Mouse (Mus musculus) intestine, embryonic 16.5 days (tissue): ENCODE results near the gene Tenm1. TPM values are rescaled to one million over a fixed set of nuclear protein-coding genes. Genes with fewer than 3 reads are reported as not detected.

Source experiments
- ATAC-seq: fragments of 200-750 bp; cut with Nextera tagmentation; 2 replicates; pipeline ENCODE4 v1.8.0; 2017; ENCODE audit warnings: moderate TSS enrichment, moderate library complexity
- H3K27ac ChIP-seq: fragments of 300-500 bp; sonication (generic); 2 replicates; pipeline ENCODE4 v1.5.1; 2014; ENCODE audit warnings: mild to moderate bottlenecking, low read length
- H3K27me3 ChIP-seq: fragments of 300-500 bp; sonication (generic); replicated peaks from 2 replicates; pipeline ENCODE4 v1.6.1; 2014; ENCODE audit warnings: low read length, control low read depth, mixed read lengths; ENCODE audit not compliant: control insufficient read depth, insufficient read depth
- H3K36me3 ChIP-seq: fragments of 300-500 bp; sonication (generic); 2 replicates; pipeline ENCODE4 v1.6.1; 2014; ENCODE audit warnings: low read length, control low read depth; ENCODE audit not compliant: control insufficient read depth, insufficient read depth
- H3K4me1 ChIP-seq: fragments of 300-500 bp; sonication (generic); 2 replicates; pipeline ENCODE4 v1.6.1; 2014; ENCODE audit warnings: low read length, control low read depth, mixed read lengths; ENCODE audit not compliant: control insufficient read depth, insufficient read depth
- H3K4me2 ChIP-seq: fragments of 300-500 bp; sonication (generic); 2 replicates; pipeline ENCODE4 v1.6.1; 2014; ENCODE audit warnings: low read depth, low read length, control low read depth
- H3K4me3 ChIP-seq: fragments of 300-500 bp; sonication (generic); 2 replicates; pipeline ENCODE4 v1.5.1; 2014; ENCODE audit warnings: mild to moderate bottlenecking, low read length
- H3K9ac ChIP-seq: fragments of 300-500 bp; sonication (generic); 2 replicates; pipeline ENCODE4 v1.6.1; 2014; ENCODE audit warnings: low read depth, low read length
- H3K9me3 ChIP-seq: fragments of 300-500 bp; sonication (generic); 2 replicates; pipeline ENCODE4 v1.6.1; 2016; ENCODE audit warnings: low read length, control low read depth; ENCODE audit not compliant: control insufficient read depth
- WGBS: fragments of 180-500 bp; shearing (Covaris S2); extraction: QIAGEN DNeasy Blood & Tissue Kit; methylation state at CpG from one replicate; pipeline ENCODE4 v1.1.7; 2014; 5-methylcytosine and 5-hydroxymethylcytosine counted together
- polyA plus RNA-seq: library from polyadenylated mRNA; unstranded; fragments of >200 nt; fragmentation: Nextera tagmentation; extraction: Ambion mirVana; gene quantifications from 2 replicates; pipeline ENCODE4 v1.2.1, GENCODE M21; 2015

Tenm1 gene
- polyA plus RNA-seq, 1 experiment from 2014 or later, result 0.59 TPM

DNA sequence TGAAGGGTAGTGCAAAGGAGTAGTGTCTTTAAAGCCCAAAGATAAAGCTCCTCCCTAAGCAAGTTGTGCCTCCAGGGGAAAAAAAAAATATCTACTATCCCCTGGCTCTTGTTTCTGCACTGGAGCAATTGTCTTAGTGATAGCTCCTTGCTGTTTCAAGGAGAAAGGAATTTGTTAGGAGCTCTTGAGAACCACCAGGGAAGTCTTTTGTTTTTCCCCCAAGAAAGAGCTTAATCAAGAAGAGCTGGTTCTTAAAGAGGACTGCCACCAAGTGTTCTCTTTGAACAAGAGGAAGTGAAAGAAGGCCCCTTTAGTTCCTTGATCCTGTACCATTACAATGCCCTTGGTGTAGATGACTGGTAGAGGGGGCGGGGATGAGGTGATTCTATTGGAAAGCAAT is 56.4 kb downstream of the Tenm1 start:
- Histone ChIP-seq H3K4me1 (no peaks in the 10 kb centered on the region), H3K27me3 (no peaks in the 10 kb centered on the region), H3K9ac (no peak overlapping the region), H3K4me3 (no peak overlapping the region), H3K9me3 (no peaks in the 10 kb centered on the region), H3K4me2 (no peak overlapping the region), H3K36me3 (no peaks in the 10 kb centered on the region), H3K27ac (no peak overlapping the region)
- WGBS, result 74% methylated on average over 1 of the region's 1 CpGs
- no peak for ATAC-seq

DNA sequence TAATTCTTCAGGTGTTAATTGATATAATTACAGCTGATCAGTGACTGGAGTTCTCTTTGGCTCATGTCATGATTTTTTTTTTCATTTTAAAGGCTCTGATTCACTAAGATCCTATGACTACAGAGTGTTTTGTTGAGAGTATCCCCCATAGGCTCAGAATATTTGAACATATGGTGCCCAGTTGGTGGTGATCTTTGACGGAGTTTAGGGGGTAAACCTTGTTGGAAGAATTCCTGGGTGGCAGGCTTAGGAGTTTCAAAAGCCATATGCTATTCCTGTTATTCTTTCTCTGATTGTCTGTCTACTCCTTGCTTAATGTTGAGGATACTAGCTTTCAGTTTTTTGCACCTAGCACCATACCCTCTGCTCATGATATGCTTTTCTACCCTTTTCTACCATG is 109.6 kb downstream of the Tenm1 start:
- Histone ChIP-seq H3K9ac (no peak overlapping the region), H3K27ac (no peak overlapping the region), H3K4me1 (no peaks in the 10 kb centered on the region), H3K4me2 (no peak overlapping the region), H3K9me3 (no peaks in the 10 kb centered on the region), H3K4me3 (no peak overlapping the region), H3K27me3 (no peaks in the 10 kb centered on the region), H3K36me3 (no peaks in the 10 kb centered on the region)
- 73% methylated on average over 1 of the region's 1 CpGs for WGBS
- no peak for ATAC-seq

DNA sequence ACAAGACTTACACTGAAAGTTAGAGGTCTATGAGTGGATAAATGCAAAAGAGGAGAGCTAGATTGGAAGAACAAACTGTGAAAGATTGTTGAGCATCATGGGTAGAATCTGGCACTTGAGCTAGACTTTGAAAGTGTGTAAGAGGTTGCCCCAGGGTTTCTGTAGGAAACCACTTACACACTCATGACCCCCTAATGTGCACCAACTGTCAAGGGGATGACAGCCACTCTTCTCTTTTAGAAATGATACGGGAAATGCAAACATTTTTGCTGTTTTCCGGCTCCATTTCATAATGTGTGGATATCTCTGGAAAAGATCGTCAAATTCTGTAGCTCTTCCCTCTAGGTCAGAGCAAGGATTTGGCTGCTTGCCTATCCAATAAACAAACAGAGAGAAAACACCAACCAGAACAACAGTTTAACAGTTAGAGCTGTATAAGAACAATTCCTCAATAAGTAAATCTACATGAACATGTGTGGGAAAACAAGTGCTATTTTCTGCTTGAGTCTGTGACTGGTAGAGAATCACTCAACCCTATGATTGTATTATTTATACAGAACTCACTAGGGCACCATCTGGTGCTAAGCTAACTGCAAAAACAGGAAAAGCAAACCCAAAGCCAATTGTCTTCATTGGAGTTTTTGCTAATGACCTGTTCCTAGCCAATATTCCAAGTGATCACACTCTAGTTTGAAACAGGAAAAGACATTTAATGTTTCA is 111.0 kb downstream of the Tenm1 start:
- no peak overlapping the region for H3K4me2 ChIP-seq
- H3K27ac ChIP-seq, result no peak overlapping the region
- ATAC-seq, result no peak
- 69% methylated on average over 3 of the region's 3 CpGs for WGBS
- H3K4me3 ChIP-seq, result no peak overlapping the region
- no peaks in the 10 kb centered on the region for H3K27me3 ChIP-seq
- no peaks in the 10 kb centered on the region for H3K36me3 ChIP-seq
- H3K9ac ChIP-seq, result no peak overlapping the region
- no peaks in the 10 kb centered on the region for H3K4me1 ChIP-seq
- H3K9me3 ChIP-seq, result no peaks in the 10 kb centered on the region

DNA sequence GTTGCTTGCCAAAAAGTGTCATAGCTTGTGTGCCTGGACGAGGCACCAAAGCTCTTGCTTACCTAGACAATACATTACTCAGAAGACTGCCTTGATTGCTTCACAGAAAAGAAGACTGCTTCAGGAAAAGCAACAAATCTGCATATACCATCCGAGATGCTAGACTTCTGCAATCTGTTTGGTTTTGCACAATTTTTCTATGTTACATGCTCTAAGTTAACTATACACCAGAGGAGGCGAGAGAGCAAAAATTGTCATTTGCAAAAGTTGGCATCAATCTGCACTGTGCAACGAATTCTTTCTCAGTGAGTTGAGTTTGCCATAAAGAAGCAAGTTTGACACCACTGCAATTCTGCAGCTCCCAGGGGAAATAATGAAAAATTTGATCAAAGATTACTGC is 193.1 kb downstream of the Tenm1 start:
- Histone ChIP-seq H3K27me3 (no peaks in the 10 kb centered on the region), H3K4me3 (no peak overlapping the region), H3K36me3 (no peaks in the 10 kb centered on the region), H3K9ac (no peak overlapping the region), H3K27ac (no peak overlapping the region), H3K9me3 (no peaks in the 10 kb centered on the region), H3K4me1 (no peaks in the 10 kb centered on the region), H3K4me2 (no peak overlapping the region)
- ATAC-seq, result no peak
- 75% methylated on average over 4 of the region's 4 CpGs for WGBS

DNA sequence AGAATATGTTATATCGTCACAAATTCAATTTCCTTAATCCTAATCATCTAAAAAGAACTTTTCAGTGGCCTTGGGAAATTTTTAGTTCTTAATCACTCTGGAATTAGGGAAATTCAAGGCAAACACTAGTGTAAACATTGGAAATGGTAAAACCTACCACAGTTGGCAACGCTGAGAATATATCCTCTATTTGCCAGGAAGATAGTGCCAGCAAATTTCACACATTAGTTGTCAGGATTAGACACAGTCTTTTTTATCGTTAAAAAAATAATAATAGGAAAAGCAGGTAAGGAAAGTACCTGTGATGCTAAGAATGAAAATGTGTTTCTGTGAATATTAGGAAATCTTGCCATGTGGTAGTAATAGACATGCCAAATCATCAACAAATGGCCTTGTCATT is 223.9 kb downstream of the Tenm1 start:
- Histone ChIP-seq H3K4me2 (no peak overlapping the region), H3K9ac (no peak overlapping the region), H3K9me3 (no peaks in the 10 kb centered on the region), H3K4me3 (no peak overlapping the region), H3K4me1 (no peaks in the 10 kb centered on the region), H3K27me3 (no peaks in the 10 kb centered on the region), H3K27ac (no peak overlapping the region), H3K36me3 (no peaks in the 10 kb centered on the region)
- ATAC-seq, result no peak
- 81% methylated on average over 3 of the region's 3 CpGs for WGBS

DNA sequence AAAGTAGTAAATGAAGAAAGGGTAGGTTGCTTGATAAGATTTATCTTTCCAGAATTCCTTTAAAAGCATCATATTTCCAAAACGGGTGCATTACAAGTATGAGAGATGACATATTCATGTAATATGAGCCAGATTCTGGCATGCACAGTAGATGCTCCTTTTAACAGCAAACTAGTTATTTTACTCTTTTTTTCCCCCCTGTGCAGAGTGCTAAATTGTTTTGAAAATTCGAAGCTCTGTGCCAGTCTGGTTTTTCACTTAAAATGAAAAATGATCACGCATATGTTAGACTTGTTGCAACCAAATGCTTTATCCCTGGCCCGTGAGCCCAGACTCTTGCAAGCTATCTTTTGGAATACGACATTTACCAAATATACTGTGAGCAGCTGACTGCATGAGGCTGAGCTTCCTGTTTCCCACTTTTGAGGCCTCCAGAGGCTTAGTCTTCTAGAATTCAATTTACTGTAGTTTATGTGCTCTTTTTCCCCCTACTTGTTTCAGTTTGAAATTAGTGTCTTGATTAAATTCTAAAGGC is 226.6 kb downstream of the Tenm1 start:
- Histone ChIP-seq H3K4me3 (no peak overlapping the region), H3K9ac (no peak overlapping the region), H3K27ac (no peak overlapping the region), H3K4me1 (no peaks in the 10 kb centered on the region), H3K27me3 (no peaks in the 10 kb centered on the region), H3K9me3 (no peaks in the 10 kb centered on the region), H3K4me2 (no peak overlapping the region), H3K36me3 (no peaks in the 10 kb centered on the region)
- 71% methylated on average over 5 of the region's 5 CpGs for WGBS
- ATAC-seq, result no peak

DNA sequence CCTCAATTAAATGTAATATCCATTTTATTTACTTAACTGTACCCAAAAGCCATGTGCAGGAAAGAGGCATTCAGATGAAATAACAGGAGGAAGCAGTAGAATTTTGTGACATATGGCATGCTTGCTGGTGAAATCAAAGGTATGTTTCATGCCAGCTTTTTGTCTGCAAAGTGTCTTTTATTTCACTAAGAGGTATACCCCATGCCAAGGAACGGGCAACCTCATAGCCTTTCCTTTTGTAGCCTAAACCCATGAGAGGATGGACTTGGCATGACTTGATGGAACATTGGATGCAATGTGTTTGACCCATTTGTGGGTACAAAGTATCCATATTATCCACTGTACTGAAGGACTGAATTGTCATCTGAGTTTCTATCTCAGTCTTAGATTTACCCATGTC is 246.0 kb downstream of the Tenm1 start:
- no peaks in the 10 kb centered on the region for H3K36me3 ChIP-seq
- no peaks in the 10 kb centered on the region for H3K4me1 ChIP-seq
- no peak for ATAC-seq
- no peak overlapping the region for H3K9ac ChIP-seq
- H3K4me2 ChIP-seq, result no peak overlapping the region
- H3K27me3 ChIP-seq, result no peaks in the 10 kb centered on the region
- no peaks in the 10 kb centered on the region for H3K9me3 ChIP-seq
- H3K4me3 ChIP-seq, result no peak overlapping the region
- no peak overlapping the region for H3K27ac ChIP-seq
- 81% methylated on average over 1 of the region's 1 CpGs for WGBS

DNA sequence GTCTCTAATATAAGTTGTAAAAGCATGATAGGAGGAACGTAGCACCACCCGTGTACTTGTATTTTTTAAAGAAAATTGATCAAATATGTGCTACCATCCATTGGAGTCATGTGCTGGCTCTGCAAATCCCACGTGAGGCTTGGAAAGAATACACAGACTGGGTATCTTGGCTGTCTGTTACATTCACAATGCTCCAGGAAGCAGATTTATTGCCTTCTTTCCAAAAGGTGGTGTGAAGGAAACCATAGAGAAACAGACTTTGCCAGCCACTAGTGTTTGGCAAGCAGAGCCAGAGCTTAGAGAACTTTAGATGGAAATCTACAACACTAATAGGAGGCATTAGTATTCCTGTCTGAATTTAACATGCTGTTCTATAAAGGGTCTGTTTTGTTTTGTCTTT is 277.4 kb downstream of the Tenm1 start:
- Histone ChIP-seq H3K36me3 (no peaks in the 10 kb centered on the region), H3K27ac (no peak overlapping the region), H3K9ac (no peak overlapping the region), H3K27me3 (no peaks in the 10 kb centered on the region), H3K4me2 (no peak overlapping the region), H3K9me3 (no peaks in the 10 kb centered on the region), H3K4me3 (no peak overlapping the region), H3K4me1 (no peaks in the 10 kb centered on the region)
- 74% methylated on average over 3 of the region's 3 CpGs for WGBS
- no peak for ATAC-seq

DNA sequence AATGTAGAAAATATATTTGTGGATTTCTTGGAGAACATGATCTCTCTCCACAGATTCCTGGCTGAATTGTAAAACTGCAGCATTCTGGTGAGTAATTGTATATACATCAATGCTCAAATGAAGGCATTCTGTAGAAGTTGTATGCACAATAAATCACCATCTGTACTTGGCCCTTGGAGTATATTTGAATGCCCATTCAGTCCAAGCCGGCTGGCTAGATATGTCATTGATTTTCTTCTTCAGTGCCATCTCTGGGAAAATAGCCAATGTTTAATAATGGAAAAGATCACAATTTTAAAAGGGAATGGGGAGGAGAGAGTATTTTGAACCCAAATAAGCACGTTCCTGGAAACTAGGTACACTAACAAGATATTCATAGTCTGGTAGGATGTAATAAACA is 299.2 kb downstream of the Tenm1 start:
- no peak for ATAC-seq
- Histone ChIP-seq H3K9me3 (no peaks in the 10 kb centered on the region), H3K27me3 (no peaks in the 10 kb centered on the region), H3K9ac (no peak overlapping the region), H3K4me3 (no peak overlapping the region), H3K27ac (no peak overlapping the region), H3K36me3 (no peaks in the 10 kb centered on the region), H3K4me2 (no peak overlapping the region), H3K4me1 (no peaks in the 10 kb centered on the region)
- WGBS, result 65% methylated on average over 2 of the region's 2 CpGs

DNA sequence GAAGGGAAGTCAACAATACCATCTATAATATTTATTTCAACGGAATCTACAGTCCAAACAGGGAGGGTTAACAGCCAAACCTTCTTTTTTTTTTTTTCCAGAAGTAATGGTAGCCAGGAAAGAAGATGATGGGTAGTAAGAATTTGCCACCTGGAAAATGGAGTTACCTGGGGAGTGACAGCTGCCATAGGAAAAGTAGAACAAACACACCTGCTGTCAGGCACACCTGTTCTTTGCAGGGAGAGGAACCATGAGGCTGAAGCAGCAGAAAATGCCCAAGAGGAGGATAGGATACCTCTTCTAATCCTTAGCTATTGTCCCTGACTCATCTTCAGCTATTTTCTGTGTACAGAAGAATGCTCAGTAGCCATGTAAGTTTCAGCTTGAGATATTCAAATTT is 306.4 kb downstream of the Tenm1 start:
- no peak overlapping the region for H3K4me3 ChIP-seq
- H3K4me1 ChIP-seq, result no peaks in the 10 kb centered on the region
- no peak overlapping the region for H3K9ac ChIP-seq
- H3K36me3 ChIP-seq, result no peaks in the 10 kb centered on the region
- 61% methylated on average over 1 of the region's 1 CpGs for WGBS
- H3K27me3 ChIP-seq, result no peaks in the 10 kb centered on the region
- H3K4me2 ChIP-seq, result no peak overlapping the region
- H3K9me3 ChIP-seq, result no peaks in the 10 kb centered on the region
- ATAC-seq, result no peak
- no peak overlapping the region for H3K27ac ChIP-seq
